Mouse (Mus musculus) adrenal gland, adult 18-20 months (tissue): ENCODE measurements around the gene B3galt1. TPM values are rescaled to one million over a fixed set of nuclear protein-coding genes. Genes with fewer than 3 reads are reported as not detected.

Source experiments
- DNase-seq, 2 experiments: peaks; one replicate each; pipeline ENCODE4 v3.0.0; 2021 to 2022; ENCODE audit warnings: low spot score in 2 of 2
- total RNA-seq, 2 experiments: library from RNA; stranded (reverse); gene quantifications; 1 replicate in 1 of 2; 2 replicates in 1 of 2; pipeline ENCODE4 v1.2.3; 2021

The B3galt1 gene
- total RNA-seq, 2 experiments from 2014 or later: 3.0 to 3.5 TPM

- DNase-seq: no peak
These were observed 337.1 kb downstream of the B3galt1 start for GRCm38 (mm10) chr2:67902651-67903292.

GRCm38 (mm10) chr2:67903769-67904168 is 338.1 kb downstream of the B3galt1 start:
- DNase-seq: no peak

GRCm38 (mm10) chr2:67931994-67932393 is 366.3 kb downstream of the B3galt1 start:
- no peak for DNase-seq

- DNase-seq: no peak
These were observed 382.7 kb downstream of the B3galt1 start for GRCm38 (mm10) chr2:67948408-67948807.

GRCm38 (mm10) chr2:67956182-67956581 is 390.5 kb downstream of the B3galt1 start:
- no peak for DNase-seq

- no peak for DNase-seq
These were observed 391.9 kb downstream of the B3galt1 start for GRCm38 (mm10) chr2:67957561-67957960.

- DNase-seq: no peak
These were observed 395.0 kb downstream of the B3galt1 start for GRCm38 (mm10) chr2:67960711-67961110.

- no peak for DNase-seq
These were observed 403.1 kb downstream of the B3galt1 start for GRCm38 (mm10) chr2:67968812-67969211.

GRCm38 (mm10) chr2:67971091-67971490 is 405.4 kb downstream of the B3galt1 start:
- DNase-seq: no peak

GRCm38 (mm10) chr2:67971576-67971975 is 405.9 kb downstream of the B3galt1 start:
- DNase-seq: no peak

GRCm38 (mm10) chr2:67975764-67976163 is 410.1 kb downstream of the B3galt1 start:
- no peak for DNase-seq

GRCm38 (mm10) chr2:67976488-67976887 is 410.8 kb downstream of the B3galt1 start:
- no peak for DNase-seq

GRCm38 (mm10) chr2:67977620-67978262 is 412.1 kb downstream of the B3galt1 start:
- no peak for DNase-seq

GRCm38 (mm10) chr2:67983563-67983962 is 417.9 kb downstream of the B3galt1 start:
- DNase-seq: no peak

GRCm38 (mm10) chr2:67985133-67985532 is 419.5 kb downstream of the B3galt1 start:
- DNase-seq: no peak

- DNase-seq: no peak
These were observed 427.8 kb downstream of the B3galt1 start for GRCm38 (mm10) chr2:67993421-67993820.

GRCm38 (mm10) chr2:68003091-68003490 is 437.4 kb downstream of the B3galt1 start:
- DNase-seq: no peak

GRCm38 (mm10) chr2:68005210-68005609 is 439.5 kb downstream of the B3galt1 start:
- DNase-seq: no peak

- DNase-seq: no peak
These were observed 440.0 kb downstream of the B3galt1 start for GRCm38 (mm10) chr2:68005711-68006110.

GRCm38 (mm10) chr2:68011336-68011735 is 445.7 kb downstream of the B3galt1 start:
- no peak for DNase-seq

GRCm38 (mm10) chr2:68020251-68020680 is 454.6 kb downstream of the B3galt1 start:
- DNase-seq: no peak

GRCm38 (mm10) chr2:68021541-68022152 is 456.0 kb downstream of the B3galt1 start:
- DNase-seq: no peak
